Mouse (Mus musculus): ENCODE measurements around the gene Arap1.
A peak's percentile ranks its signal among the peaks of the same experiment; 100 is the strongest.

The Arap1 gene

GRCm38 (mm10) chr7:101401510-101401909 lies 53.6 kb downstream of the Arap1 start:
- DNase-seq = no peak

GRCm38 (mm10) chr7:101403831-101404230 lies 56.0 kb downstream of the Arap1 start:
- DNase-seq = no peak

GRCm38 (mm10) chr7:101410267-101410936 lies 62.5 kb downstream of the Arap1 start, which contains the start of gene Gm45837:
Gene Gm45837 (plus strand): TSS chr7:101410886.
- DNase-seq = peak; percentile 33

- peak; percentile 90 for DNase-seq
These were observed 64.9 kb downstream of the Arap1 start for GRCm38 (mm10) chr7:101412796-101413195.

- DNase-seq = peak; percentile 9
These were observed 66.3 kb downstream of the Arap1 start for GRCm38 (mm10) chr7:101414209-101414608.

- DNase-seq = peak; percentile 62
These were observed 67.0 kb downstream of the Arap1 start for GRCm38 (mm10) chr7:101414661-101415511.

GRCm38 (mm10) chr7:101415512-101416100 lies 67.7 kb downstream of the Arap1 start:
- peak; percentile 19 for DNase-seq

- no peak for DNase-seq
These were observed 68.5 kb downstream of the Arap1 start for GRCm38 (mm10) chr7:101416391-101416790.

GRCm38 (mm10) chr7:101419013-101419770 lies 71.3 kb downstream of the Arap1 start:
- DNase-seq = peak; percentile 71

- DNase-seq = no peak
These were observed 73.7 kb downstream of the Arap1 start, which contains the start of gene Pde2a for GRCm38 (mm10) chr7:101421529-101421928. Gene Pde2a (plus strand): TSS chr7:101421691.

- DNase-seq = peak; percentile 63
These were observed 74.2 kb downstream of the Arap1 start for GRCm38 (mm10) chr7:101422069-101422468.

GRCm38 (mm10) chr7:101422646-101423045 lies 74.8 kb downstream of the Arap1 start:
- DNase-seq = no peak

GRCm38 (mm10) chr7:101423970-101424369 lies 76.1 kb downstream of the Arap1 start:
- no peak for DNase-seq

GRCm38 (mm10) chr7:101426692-101427091 lies 78.8 kb downstream of the Arap1 start:
- no peak for DNase-seq

GRCm38 (mm10) chr7:101427736-101428135 lies 79.9 kb downstream of the Arap1 start:
- DNase-seq = peak; percentile 44

- DNase-seq = no peak
These were observed 87.2 kb downstream of the Arap1 start for GRCm38 (mm10) chr7:101435038-101435437.

- DNase-seq = peak; percentile 62
These were observed 90.0 kb downstream of the Arap1 start for GRCm38 (mm10) chr7:101437876-101438275.

GRCm38 (mm10) chr7:101443093-101443492 lies 95.2 kb downstream of the Arap1 start:
- no peak for DNase-seq

GRCm38 (mm10) chr7:101444211-101444610 lies 96.3 kb downstream of the Arap1 start:
- no peak for DNase-seq

- no peak for DNase-seq
These were observed 102.0 kb downstream of the Arap1 start for GRCm38 (mm10) chr7:101449855-101450254.

GRCm38 (mm10) chr7:101450422-101451401 lies 102.8 kb downstream of the Arap1 start:
- peak; percentile 94 for DNase-seq
